Mouse (Mus musculus) embryo, embryonic 11 days (tissue): Measurements from ENCODE around the gene 3110018I06Rik.
A peak's percentile ranks its signal among the peaks of the same experiment; 100 is the strongest.

Experiments
- DNase-seq: peaks from one replicate; pipeline ENCODE4 v3.0.0-alpha.2; 2015

The 3110018I06Rik gene

DNA sequence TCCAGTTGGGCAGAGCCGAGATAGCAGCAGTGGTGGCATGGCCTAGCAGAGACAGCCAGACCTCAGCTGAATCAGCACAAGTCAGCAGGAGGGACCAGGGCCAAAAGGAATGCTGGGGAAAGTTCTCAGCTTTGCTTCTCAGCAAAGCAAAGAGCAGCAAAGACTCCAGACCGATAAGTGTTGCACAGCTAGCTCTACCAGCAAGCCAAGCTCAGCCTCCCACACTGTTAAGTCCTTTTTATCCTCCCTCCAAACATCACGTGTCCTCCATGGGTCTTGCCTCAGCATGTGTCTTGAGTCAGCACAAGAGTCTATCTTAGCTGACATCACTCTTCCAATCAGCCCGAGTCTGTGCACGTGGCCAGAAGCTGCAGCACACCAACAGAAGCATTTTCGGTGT, at the start of gene 3110018I06Rik:
Gene 3110018I06Rik (plus strand): TSS at position 262 of the 400 bp plus-strand sequence.
- no peak for DNase-seq

DNA sequence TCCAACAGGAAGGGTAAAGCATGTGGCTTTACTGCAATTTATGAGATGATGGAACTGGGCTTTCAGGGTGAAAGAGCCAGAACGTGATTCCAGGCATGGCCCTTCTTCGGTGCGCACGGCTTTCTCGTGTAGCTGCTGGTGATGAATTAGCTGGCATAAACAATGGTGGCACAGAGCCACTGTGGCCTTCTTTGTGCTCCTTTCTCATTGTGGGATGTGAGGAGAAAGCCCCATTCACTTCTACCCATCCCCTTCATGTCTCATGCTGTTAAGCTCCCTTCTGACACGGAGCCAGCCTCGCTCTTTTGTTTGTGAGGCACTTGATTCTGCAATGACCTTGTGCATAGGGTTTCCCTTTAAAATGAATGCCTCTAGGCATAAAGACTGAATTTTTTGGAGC, 43.8 kb upstream of the 3110018I06Rik start:
- no peak for DNase-seq

- DNase-seq: peak; percentile 16
Observed at GRCm38 (mm10) chr12:107457835-107458234, 30.6 kb upstream of the 3110018I06Rik start.

DNA sequence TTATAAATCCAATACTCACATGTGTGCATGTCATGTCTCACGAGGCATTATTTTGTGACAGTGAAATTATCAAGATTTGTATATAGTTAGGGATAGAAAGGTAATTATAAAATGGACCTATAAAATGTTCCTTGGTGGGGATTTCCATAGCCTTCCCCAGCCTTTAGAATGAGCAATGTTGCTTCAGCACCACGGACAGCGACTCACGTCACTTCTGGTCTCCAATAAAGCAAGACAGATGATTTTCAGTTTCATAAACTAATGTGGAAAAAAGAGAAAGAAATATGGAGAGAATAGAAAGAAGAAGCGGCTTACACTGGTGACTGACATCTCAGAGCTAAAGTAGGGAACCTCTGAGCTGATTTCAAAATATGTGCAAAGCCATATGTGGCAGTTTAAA, 23.7 kb upstream of the 3110018I06Rik start:
- peak; percentile 84 for DNase-seq

DNA sequence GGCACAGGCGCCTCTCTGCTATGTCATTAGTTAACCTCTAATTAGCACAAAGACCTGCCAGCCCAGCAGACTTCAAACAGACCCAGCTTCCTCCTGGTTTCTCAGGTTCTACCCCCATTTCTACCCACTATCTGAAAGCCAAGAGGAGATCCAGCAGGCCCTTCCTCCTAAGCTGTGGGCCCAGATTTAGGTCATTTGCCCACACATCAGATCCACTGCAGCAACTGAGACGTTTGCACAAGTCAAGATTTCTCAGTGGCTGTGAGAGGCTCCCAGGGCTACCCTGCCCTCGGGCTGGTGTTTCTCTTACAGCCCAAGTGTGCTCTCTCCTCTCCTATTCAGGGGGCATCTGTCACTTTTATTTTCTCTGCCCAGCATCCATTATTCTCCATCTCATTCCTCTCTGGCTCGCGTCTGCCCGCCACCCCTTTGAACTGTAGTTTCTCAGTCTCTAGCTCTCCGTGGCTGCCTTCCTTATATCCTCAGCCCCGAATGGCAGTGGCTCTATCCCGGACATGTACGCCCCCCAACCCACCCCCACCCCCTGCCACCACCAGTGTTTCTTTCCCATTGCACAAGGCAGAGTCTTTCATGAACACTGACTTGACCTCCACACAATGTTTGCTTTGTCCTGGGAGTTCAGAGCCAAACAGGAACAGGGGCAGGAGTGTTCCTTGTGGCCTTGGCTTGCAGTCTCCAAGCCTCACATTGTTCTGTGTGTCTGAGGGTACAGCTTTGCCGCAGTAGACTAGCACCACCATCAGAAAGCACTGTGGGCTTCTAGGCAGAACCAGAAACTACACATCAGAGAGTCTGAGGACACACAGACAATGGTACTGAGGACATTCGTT, 11.8 kb upstream of the 3110018I06Rik start:
- DNase-seq: peak; percentile 54

GRCm38 (mm10) chr12:107479350-107479749, 9.1 kb upstream of the 3110018I06Rik start:
- DNase-seq: no peak

GRCm38 (mm10) chr12:107483031-107483430, 5.4 kb upstream of the 3110018I06Rik start:
- DNase-seq: no peak

- DNase-seq: no peak
Observed at GRCm38 (mm10) chr12:107491344-107491743, 2.9 kb downstream of the 3110018I06Rik start.

DNA sequence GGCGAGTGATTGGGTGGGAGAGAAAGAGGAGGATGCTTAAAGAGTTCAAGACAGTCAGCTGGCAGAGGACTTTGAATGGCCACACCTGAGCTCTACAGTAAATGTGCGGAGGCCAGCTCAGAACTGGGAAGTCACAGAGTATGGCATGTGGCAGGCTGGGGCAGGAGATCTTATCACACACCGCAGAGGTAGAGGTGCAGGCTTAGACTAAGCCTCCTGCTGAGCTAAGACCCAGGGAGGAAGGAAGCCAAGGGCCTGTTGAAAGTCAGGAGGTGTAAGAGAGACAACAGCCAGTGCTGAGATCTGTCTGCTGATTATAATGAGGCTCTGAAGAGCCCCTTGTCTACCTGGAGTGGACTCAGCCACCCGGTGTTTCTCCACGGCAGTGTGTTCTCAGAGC, 8.5 kb downstream of the 3110018I06Rik start:
- DNase-seq: no peak

- no peak for DNase-seq
Observed at GRCm38 (mm10) chr12:107509661-107510237, 21.3 kb downstream of the 3110018I06Rik start.

- DNase-seq: no peak
Observed at GRCm38 (mm10) chr12:107511112-107511511, 22.7 kb downstream of the 3110018I06Rik start.

GRCm38 (mm10) chr12:107516265-107517217, 28.1 kb downstream of the 3110018I06Rik start:
- DNase-seq: peak; percentile 64

DNA sequence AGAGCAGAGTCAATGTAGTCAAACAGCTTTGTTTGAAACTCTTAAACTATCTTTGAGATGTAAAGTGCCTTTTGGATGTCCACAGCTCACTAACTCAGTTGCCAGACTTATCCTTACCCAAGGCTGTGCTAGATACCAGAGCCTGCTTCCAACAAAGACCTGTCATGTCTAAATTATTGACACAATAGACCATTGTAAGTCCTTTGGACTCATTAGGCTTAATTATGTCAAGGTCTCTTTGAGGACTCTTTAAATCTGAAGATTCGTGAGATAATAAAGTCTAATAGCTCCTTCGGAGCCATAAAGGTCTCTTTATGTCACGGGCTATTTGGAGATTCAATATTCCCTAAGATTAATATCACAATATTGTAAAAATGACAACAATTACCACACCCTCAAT, 32.5 kb downstream of the 3110018I06Rik start:
- DNase-seq: no peak

DNA sequence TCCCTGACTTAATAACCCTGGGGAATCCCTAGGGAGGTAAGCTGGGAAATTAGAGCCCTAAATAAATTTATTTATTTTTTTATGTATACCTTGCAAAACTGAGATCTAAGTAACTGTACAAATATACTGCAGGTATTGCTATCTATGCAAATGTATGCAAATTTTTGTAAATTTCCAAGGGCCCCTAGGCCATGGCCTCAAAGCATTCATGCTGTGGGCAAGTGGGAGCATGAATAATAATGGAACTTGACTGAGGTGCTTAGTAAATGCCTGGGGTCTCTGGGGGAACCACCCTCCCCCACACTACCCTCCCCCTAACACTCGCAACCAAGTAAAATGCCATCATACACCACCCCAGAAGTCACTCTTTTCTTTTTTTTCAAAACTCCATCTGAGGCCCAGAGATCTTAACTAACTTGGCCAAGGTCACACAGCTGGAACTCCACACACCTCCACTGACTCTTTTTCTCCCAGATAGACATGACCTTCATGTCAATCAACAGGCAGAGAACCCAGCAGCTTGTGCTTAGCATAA, 40.0 kb downstream of the 3110018I06Rik start:
- no peak for DNase-seq

- DNase-seq: no peak
Observed at GRCm38 (mm10) chr12:107532871-107533270, 44.4 kb downstream of the 3110018I06Rik start.
